Comparison of ENCODE assay signal across 42 mouse cellular contexts in the genomic region with DNA sequence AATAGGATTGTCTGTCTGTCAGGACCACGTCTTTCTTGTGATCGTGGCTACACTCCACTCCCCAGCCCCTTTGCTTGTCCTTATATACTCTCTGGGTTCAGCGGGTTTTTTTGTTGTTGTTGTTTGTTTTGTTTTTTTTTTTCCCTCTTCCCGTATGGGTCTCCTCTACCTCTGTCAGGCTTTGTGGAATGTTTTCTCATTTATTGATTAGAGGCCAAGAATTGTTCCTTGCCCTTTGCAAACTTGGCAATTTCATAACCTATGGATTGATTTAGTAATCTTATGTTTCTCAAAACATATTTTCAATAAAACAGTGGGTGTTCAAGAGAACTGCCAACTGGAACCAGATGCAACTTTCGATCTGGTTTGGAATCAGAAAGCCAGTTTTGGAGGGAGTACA. TPM values are rescaled to one million over a fixed set of nuclear protein-coding genes. Genes with fewer than 3 reads are reported as not detected.
"Had no signal": no experiment of that assay in that cellular context is flagged by ENCODE, and none has a peak within 500 bp of the region (broad histone marks: within the 10 kb centered on the region; RNA-seq: fewer than 3 reads in every experiment).

TSS of gene Mup19 (minus strand) at position 101 of the 400 bp plus-strand sequence.

RNA-seq across cellular contexts. Expression of gene Mup19, which starts in this region (rescaled TPM):
- total RNA-seq: heart, postnatal 10 days; heart, postnatal 14 days; heart, postnatal 25 days; heart, postnatal 36 days; heart, postnatal 4 days; hematopoietic stem cell, adult 5-6 weeks; hindbrain, postnatal 0 days; layer of hippocampus, adult 18-20 months; layer of hippocampus, adult 2 months; layer of hippocampus, adult 8-10 months; layer of hippocampus, postnatal 10 days; layer of hippocampus, postnatal 14 days; layer of hippocampus, postnatal 25 days; layer of hippocampus, postnatal 36 days; left cerebral cortex, adult 18-20 months; left cerebral cortex, adult 2 months had no signal
- polyA plus RNA-seq: heart, embryonic 10.5 days; heart, embryonic 11.5 days; heart, embryonic 12.5 days; heart, embryonic 13.5 days; heart, embryonic 14.5 days; heart, embryonic 15.5 days; heart, embryonic 16.5 days; heart, postnatal 0 days; hindbrain, embryonic 10.5 days; hindbrain, embryonic 11.5 days; hindbrain, embryonic 12.5 days; hindbrain, embryonic 13.5 days; hindbrain, embryonic 14.5 days; hindbrain, embryonic 15.5 days; hindbrain, embryonic 16.5 days; hindbrain, postnatal 0 days; inflammation-experienced regulatory T-cells, adult 6 months; intestine, embryonic 14.5 days; intestine, embryonic 15.5 days; intestine, embryonic 16.5 days; intestine, postnatal 0 days; kidney, adult 2 months; kidney, embryonic 14.5 days; kidney, embryonic 15.5 days; kidney, embryonic 16.5 days; kidney, postnatal 0 days; large intestine, adult 2 months had no signal
